Mouse (Mus musculus): ENCODE measurements around the gene Cc2d2b. TPM values are rescaled to one million over a fixed set of nuclear protein-coding genes. Genes with fewer than 3 reads are reported as not detected.

Gene Cc2d2b
- total RNA-seq, 2 experiments from 2014 or later: not detected

Other genes with a start within 250 kb of the Cc2d2b start
- gene Sorbs1, start 235.0 kb upstream of the Cc2d2b start, total RNA-seq (2021): 100 to 1,000 TPM; 604 to 684 TPM
- gene Aldh18a1, start 160.3 kb upstream of the Cc2d2b start, total RNA-seq (2021): 1 to 10 TPM; 7.0 to 7.3 TPM
- gene Tctn3, start 136.5 kb upstream of the Cc2d2b start, total RNA-seq (2021): 1 to 10 TPM; 6.3 to 8.9 TPM
- gene Entpd1, start 136.4 kb upstream of the Cc2d2b start, total RNA-seq (2021): 10 to 100 TPM; 29.9 to 30.3 TPM
- 1 to 10 TPM; 5.2 to 5.3 TPM for gene Ccnj, start 82.5 kb downstream of the Cc2d2b start, total RNA-seq (2021)
- 1 to 10 TPM; 7.5 to 7.9 TPM for gene Zfp518a, start 146.0 kb downstream of the Cc2d2b start, total RNA-seq (2021)
- gene Blnk, start 245.8 kb downstream of the Cc2d2b start, total RNA-seq (2021): 1 to 10 TPM; 1.6 TPM